Mouse (Mus musculus) liver, adult 2 months (tissue): Measurements from ENCODE around the gene Canx. TPM values are rescaled to one million over a fixed set of nuclear protein-coding genes. Genes with fewer than 3 reads are reported as not detected.

Experiments used
- DNase-seq: peaks from one replicate; pipeline ENCODE4 v3.0.0-alpha.2; 2011; ENCODE audit warnings: low read depth, low spot score; ENCODE audit errors: extremely low read depth
- H3K27ac ChIP-seq: fragments of 200-500 bp; replicated peaks from 2 replicates; pipeline ENCODE4 v1.5.1; 2012; ENCODE audit warnings: low read depth, mild to moderate bottlenecking, control low read depth, inconsistent platforms, low read length; ENCODE audit not compliant: insufficient read depth
- H3K27me3 ChIP-seq: fragments of 200-500 bp; 2 replicates; pipeline ENCODE4 v1.6.1; 2012; ENCODE audit warnings: mild to moderate bottlenecking, moderate library complexity, low read length, inconsistent platforms; ENCODE audit not compliant: control insufficient read depth, insufficient read depth
- H3K36me3 ChIP-seq: fragments of 200-500 bp; 2 replicates; pipeline ENCODE4 v1.6.1; 2012; ENCODE audit warnings: low read length, inconsistent platforms; ENCODE audit not compliant: control insufficient read depth, insufficient read depth
- H3K4me1 ChIP-seq: fragments of 200-500 bp; 2 replicates; pipeline ENCODE4 v1.6.1; 2011; ENCODE audit warnings: low read length; ENCODE audit not compliant: control insufficient read depth, insufficient read depth
- H3K4me3 ChIP-seq: fragments of 200-500 bp; 2 replicates; pipeline ENCODE4 v1.5.1; 2011; ENCODE audit warnings: low read depth, mild to moderate bottlenecking, control low read depth, low read length, moderate library complexity; ENCODE audit not compliant: insufficient read depth
- H3K79me2 ChIP-seq: fragments of 200-500 bp; 2 replicates; pipeline ENCODE4 v1.6.1; 2012; ENCODE audit warnings: inconsistent platforms, mild to moderate bottlenecking, low read length, moderate library complexity; ENCODE audit not compliant: control insufficient read depth, insufficient read depth
- H3K9ac ChIP-seq: fragments of 200-500 bp; 2 replicates; pipeline ENCODE4 v1.6.1; 2012; ENCODE audit warnings: low read depth, mild to moderate bottlenecking, control low read depth, inconsistent platforms, low read length
- CTCF ChIP-seq: fragments of 200-500 bp; IDR thresholded peaks from 2 replicates; pipeline ENCODE4 v1.5.1; 2011; ENCODE audit warnings: low read depth, low read length, control low read depth
- POLR2A ChIP-seq: fragments of 200-500 bp; IDR thresholded peaks from 2 replicates; pipeline ENCODE4 v1.6.1; 2011; ENCODE audit warnings: low read length, control low read depth; ENCODE audit not compliant: insufficient read depth; ENCODE audit errors: extremely low read depth
- WGBS: fragments of 180-500 bp; shearing (Covaris S2); methylation state at CpG from one replicate; pipeline ENCODE4 v1.1.7; 2018; 5-methylcytosine and 5-hydroxymethylcytosine counted together
- polyA plus RNA-seq: library from polyadenylated mRNA; depleted of rRNA; stranded (reverse); fragments of >200 nt; gene quantifications from 2 replicates; pipeline ENCODE4 v1.2.3, GENCODE M21; 2012
- total RNA-seq: library from RNA; depleted of rRNA; stranded (reverse); fragments of >200 nt; gene quantifications from 2 replicates; pipeline ENCODE4 v1.2.3, GENCODE M21; 2014

Gene Canx
- total and polyA plus RNA-seq, 2 experiments = 58.2 to 350 TPM

- peaks cover 8% of the 10 kb centered on the region for H3K4me1 ChIP-seq
- no peak overlapping the region for H3K4me3 ChIP-seq
- H3K27ac ChIP-seq = no peak overlapping the region
- no peaks in the 10 kb centered on the region; the same call in 1 of the 2 replicates for H3K36me3 ChIP-seq
- DNase-seq = no peak
- no peak overlapping the region for H3K9ac ChIP-seq
- H3K79me2 ChIP-seq = peaks cover 41% of the 10 kb centered on the region
- TF ChIP-seq POLR2A (no peak), CTCF (no peak)
- H3K27me3 ChIP-seq = no peaks in the 10 kb centered on the region
Measured at GRCm38 (mm10) chr11:50277025-50277424, 48.4 kb downstream of the Canx start.

- no peak for TF ChIP-seq CTCF
- TF ChIP-seq POLR2A = no peak
- no peak overlapping the region for H3K9ac ChIP-seq
- H3K79me2 ChIP-seq = peaks cover 46% of the 10 kb centered on the region
- H3K36me3 ChIP-seq = no peaks in the 10 kb centered on the region
- H3K4me1 ChIP-seq = peaks cover 8% of the 10 kb centered on the region
- no peak overlapping the region for H3K27ac ChIP-seq
- WGBS = 58% methylated on average over 5 of the region's 5 CpGs
- H3K27me3 ChIP-seq = no peaks in the 10 kb centered on the region
- no peak overlapping the region for H3K4me3 ChIP-seq
- peak; percentile 34 for DNase-seq
Measured at GRCm38 (mm10) chr11:50275568-50276151, 49.8 kb downstream of the Canx start.

DNA sequence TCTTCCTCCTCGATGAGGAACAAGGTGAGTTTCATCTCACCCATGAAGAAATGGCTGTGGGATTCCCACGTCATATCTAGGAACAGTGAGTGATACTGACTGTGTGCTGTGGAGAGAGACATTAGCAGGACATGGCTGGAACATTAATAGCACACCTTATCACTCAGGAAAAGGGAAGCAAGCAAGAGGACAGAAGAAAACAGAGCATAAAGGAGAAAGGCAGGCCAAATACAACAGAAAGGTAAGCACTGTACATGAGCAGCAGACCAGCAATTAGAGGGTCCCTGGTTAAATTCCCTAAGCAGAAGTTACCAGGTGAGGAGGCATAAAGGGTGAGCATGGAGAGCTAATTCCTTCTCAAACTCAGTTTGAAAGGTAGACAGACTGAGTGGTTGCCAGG lies 50.4 kb downstream of the Canx start:
- Histone ChIP-seq H3K4me1 (peaks cover 6% of the 10 kb centered on the region), H3K9ac (no peak overlapping the region), H3K27ac (no peak overlapping the region), H3K27me3 (no peaks in the 10 kb centered on the region), H3K4me3 (no peak overlapping the region), H3K79me2 (peaks cover 43% of the 10 kb centered on the region), H3K36me3 (no peaks in the 10 kb centered on the region)
- TF ChIP-seq POLR2A (no peak), CTCF (no peak)
- 71% methylated on average over 2 of the region's 2 CpGs for WGBS
- no peak for DNase-seq

GRCm38 (mm10) chr11:50272819-50273218 lies 52.7 kb downstream of the Canx start:
- Histone ChIP-seq H3K4me3 (no peak overlapping the region), H3K27ac (no peak overlapping the region), H3K9ac (no peak overlapping the region), H3K36me3 (no peaks in the 10 kb centered on the region), H3K4me1 (peaks cover 5% of the 10 kb centered on the region), H3K79me2 (peaks cover 42% of the 10 kb centered on the region), H3K27me3 (no peaks in the 10 kb centered on the region)
- no peak for TF ChIP-seq CTCF
- TF ChIP-seq POLR2A = no peak
- DNase-seq = no peak
- 93% methylated on average over 2 of the region's 2 CpGs for WGBS

- no peak for DNase-seq
- Histone ChIP-seq H3K27me3 (no peaks in the 10 kb centered on the region), H3K27ac (no peak overlapping the region), H3K4me1 (no peaks in the 10 kb centered on the region; the same call in 1 of the 2 replicates), H3K36me3 (peaks cover 4% of the 10 kb centered on the region; the same call in 1 of the 2 replicates), H3K4me3 (no peak overlapping the region), H3K9ac (no peak overlapping the region), H3K79me2 (peaks cover 19% of the 10 kb centered on the region)
- WGBS = 94% methylated on average over 1 of the region's 1 CpGs
- TF ChIP-seq CTCF (no peak), POLR2A (no peak)
Measured at GRCm38 (mm10) chr11:50269885-50270284, 55.6 kb downstream of the Canx start.

- Histone ChIP-seq H3K9ac (no peak overlapping the region), H3K27ac (no peak overlapping the region), H3K79me2 (peaks cover 15% of the 10 kb centered on the region), H3K36me3 (peaks cover 9% of the 10 kb centered on the region; the same call in 1 of the 2 replicates), H3K27me3 (no peaks in the 10 kb centered on the region), H3K4me1 (no peaks in the 10 kb centered on the region; the same call in 1 of the 2 replicates), H3K4me3 (no peak overlapping the region)
- no peak for DNase-seq
- TF ChIP-seq POLR2A (no peak), CTCF (peak; percentile 51; the same call in 1 of the 2 replicates)
- WGBS = 81% methylated on average over 2 of the region's 2 CpGs
Measured at GRCm38 (mm10) chr11:50269163-50269562, 56.3 kb downstream of the Canx start.
